Mouse (Mus musculus): ENCODE measurements around the gene Fkbp2. TPM values are rescaled to one million over a fixed set of nuclear protein-coding genes. Genes with fewer than 3 reads are reported as not detected.

Gene Fkbp2
- polyA plus RNA-seq, 1 experiment from 2014 or later = 134 TPM

DNA sequence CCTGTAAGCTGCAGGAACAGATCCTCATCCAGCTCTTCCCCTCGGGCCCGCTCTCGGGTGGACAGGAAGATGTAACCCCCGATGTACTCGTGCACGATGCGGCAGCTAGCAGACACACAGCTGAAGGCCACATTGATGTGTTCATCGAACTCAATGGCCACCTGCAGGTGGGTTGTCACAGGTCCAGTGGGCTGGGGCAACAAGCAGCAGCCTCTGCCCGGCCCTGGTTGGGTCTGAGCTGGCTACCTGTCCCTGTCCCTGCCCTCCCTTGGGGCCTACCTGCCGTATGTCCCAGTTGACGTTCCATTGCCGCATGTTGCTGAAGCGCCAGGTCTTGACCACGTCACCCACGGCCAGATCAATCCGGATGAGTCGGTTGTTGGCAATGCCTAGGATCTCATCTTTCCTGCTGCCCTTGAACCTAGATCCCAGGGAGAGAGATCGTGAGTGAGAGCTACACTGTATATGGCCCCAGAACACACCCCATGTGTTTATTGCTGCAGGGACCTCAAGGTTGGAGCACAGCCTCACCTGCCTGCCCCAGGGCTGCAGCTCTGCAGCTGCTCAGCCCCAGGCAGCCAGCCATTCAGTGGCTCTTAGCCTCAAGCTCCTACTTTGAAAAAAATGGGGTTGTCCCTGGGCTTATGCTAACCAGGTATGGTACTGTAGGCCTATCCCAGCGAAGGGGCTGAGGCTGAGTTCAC lies 19.2 kb upstream of the Fkbp2 start:
- DNase-seq (ENCODE audit: low spot score) (peak; percentile 47), ATAC-seq (ENCODE audit: low FRiP score, low TSS enrichment) (peak; percentile 36; the same call in 1 of the 2 replicates)
- Histone ChIP-seq H3K4me2 (replicated peaks; ENCODE audit: low read depth) (no peak overlapping the region), H3K4me1 (replicated peaks; ENCODE audit: control insufficient read depth, insufficient read depth) (peaks cover 7% of the 10 kb centered on the region), H3K27ac (replicated peaks) (no peak overlapping the region), H3K4me3 (ENCODE audit: low read depth, low read length) (no peak overlapping the region), H3K9me3 (ENCODE audit: control insufficient read depth, low read length) (no peaks in the 10 kb centered on the region), H3K9ac (ENCODE audit: low read length) (no peak overlapping the region), H3K27me3 (ENCODE audit: control insufficient read depth, insufficient read depth, low read length) (no peaks in the 10 kb centered on the region), H3K36me3 (ENCODE audit: control insufficient read depth, insufficient read depth, low read length) (0 out of 2 replicates have a peak, but pooled peaks cover 4% of the 10 kb centered on the region)
- WGBS = 95% methylated on average over 19 of the region's 19 CpGs
- TF ChIP-seq EP300 (optimal IDR thresholded peaks at IDR 0.05) (no peak), CTCF (IDR thresholded peaks at IDR 0.05; ENCODE audit: low read depth) (no peak)

DNA sequence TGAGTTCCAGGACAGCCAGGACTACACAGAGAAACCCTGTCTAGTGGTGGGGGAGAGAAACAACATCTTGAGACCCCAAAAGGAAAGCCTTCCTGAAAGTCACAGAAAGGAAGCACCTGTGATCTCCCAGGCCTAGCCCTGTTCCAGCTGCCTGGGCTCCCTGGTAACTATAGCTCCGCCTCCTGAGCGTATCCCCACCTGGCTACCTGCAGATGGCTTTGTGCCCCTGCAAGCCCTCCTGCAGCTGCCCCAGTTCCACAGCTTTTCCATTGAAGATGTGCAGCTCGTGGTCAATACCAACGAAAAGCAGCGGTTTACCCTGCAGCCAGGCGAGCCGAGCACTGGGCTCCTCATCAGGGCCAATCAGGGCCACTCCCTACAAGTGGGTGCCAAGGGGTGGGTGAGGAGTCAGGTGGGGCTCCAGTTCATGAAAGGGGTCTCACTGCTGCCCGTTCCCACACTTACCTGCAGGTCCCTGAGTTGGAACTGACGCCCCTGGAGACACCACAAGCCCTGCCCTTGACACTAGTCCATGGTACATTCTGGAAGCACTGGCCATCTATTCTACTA lies 17.5 kb upstream of the Fkbp2 start:
- Histone ChIP-seq H3K9ac (ENCODE audit: low read length) (no peak overlapping the region), H3K27ac (replicated peaks) (no peak overlapping the region)

DNA sequence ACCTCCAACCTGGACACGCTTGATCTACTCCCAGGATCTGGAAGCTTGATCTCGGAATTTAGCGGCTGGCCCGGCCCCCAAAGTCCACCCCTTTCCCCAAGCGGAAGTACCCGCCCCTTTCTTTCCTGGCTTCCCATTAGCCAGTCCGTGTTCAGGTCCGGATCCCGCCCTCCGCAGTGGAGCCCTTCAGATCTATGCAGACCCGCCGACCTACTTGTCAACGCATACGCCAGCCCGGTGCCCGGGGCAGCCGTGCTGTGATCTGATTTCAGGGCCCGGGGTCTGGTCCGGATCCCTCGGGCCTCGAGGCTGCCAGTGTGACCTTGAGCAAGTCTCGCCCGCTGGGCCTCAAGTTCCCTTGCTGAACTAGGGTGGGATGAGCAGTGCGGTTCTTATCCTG lies 15.7 kb upstream of the Fkbp2 start, which contains the start of the genes Nudt22 and Trpt1:
Nudt22 (minus strand) TSS at position 112 of the 400 bp plus-strand sequence.
Trpt1 (plus strand) TSS at position 126 of the 400 bp plus-strand sequence.
- TF ChIP-seq CTCF (IDR thresholded peaks at IDR 0.05; ENCODE audit: low read depth) = no peak
- WGBS = 0% methylated on average over 24 of the region's 24 CpGs
- peak within 1 kb of the TSS; percentile 75 for H3K9ac ChIP-seq (ENCODE audit: low read length)
- no peaks in the 10 kb centered on the region for H3K27me3 ChIP-seq (ENCODE audit: control insufficient read depth, insufficient read depth, low read length)
- H3K9me3 ChIP-seq (ENCODE audit: control insufficient read depth, low read length) = no peaks in the 10 kb centered on the region
- H3K4me3 ChIP-seq (ENCODE audit: low read depth, low read length) = peak within 1 kb of the TSS; percentile 61
- H3K4me1 ChIP-seq (replicated peaks; ENCODE audit: control insufficient read depth, insufficient read depth) = peaks cover 12% of the 10 kb centered on the region
- ATAC-seq (ENCODE audit: low FRiP score, low TSS enrichment) (peak; percentile 79), DNase-seq (ENCODE audit: low spot score) (peak; percentile 92)
- 0 out of 2 replicates have a peak, but pooled peaks cover 4% of the 10 kb centered on the region for H3K36me3 ChIP-seq (ENCODE audit: control insufficient read depth, insufficient read depth, low read length)
- peak within 1 kb of the TSS; percentile 93 for H3K4me2 ChIP-seq (replicated peaks; ENCODE audit: low read depth)
- peak within 1 kb of the TSS; percentile 75 for H3K27ac ChIP-seq (replicated peaks)

More for the DNA sequence above, 17.5 kb upstream of the Fkbp2 start:
- ATAC-seq (ENCODE audit: low FRiP score, low TSS enrichment) = no peak
- 83% methylated on average over 9 of the region's 9 CpGs for WGBS
- peaks cover 11% of the 10 kb centered on the region for H3K4me1 ChIP-seq (replicated peaks; ENCODE audit: control insufficient read depth, insufficient read depth)
- TF ChIP-seq CTCF (IDR thresholded peaks at IDR 0.05; ENCODE audit: low read depth) = no peak
- TF ChIP-seq EP300 (optimal IDR thresholded peaks at IDR 0.05) = no peak
- H3K4me3 ChIP-seq (ENCODE audit: low read depth, low read length) = no peak overlapping the region
- 0 out of 2 replicates have a peak, but pooled peaks cover 4% of the 10 kb centered on the region for H3K36me3 ChIP-seq (ENCODE audit: control insufficient read depth, insufficient read depth, low read length)
- no peaks in the 10 kb centered on the region for H3K9me3 ChIP-seq (ENCODE audit: control insufficient read depth, low read length)
- no peaks in the 10 kb centered on the region for H3K27me3 ChIP-seq (ENCODE audit: control insufficient read depth, insufficient read depth, low read length)
- DNase-seq (ENCODE audit: low spot score) = no peak
- H3K4me2 ChIP-seq (replicated peaks; ENCODE audit: low read depth) = no peak overlapping the region

DNA sequence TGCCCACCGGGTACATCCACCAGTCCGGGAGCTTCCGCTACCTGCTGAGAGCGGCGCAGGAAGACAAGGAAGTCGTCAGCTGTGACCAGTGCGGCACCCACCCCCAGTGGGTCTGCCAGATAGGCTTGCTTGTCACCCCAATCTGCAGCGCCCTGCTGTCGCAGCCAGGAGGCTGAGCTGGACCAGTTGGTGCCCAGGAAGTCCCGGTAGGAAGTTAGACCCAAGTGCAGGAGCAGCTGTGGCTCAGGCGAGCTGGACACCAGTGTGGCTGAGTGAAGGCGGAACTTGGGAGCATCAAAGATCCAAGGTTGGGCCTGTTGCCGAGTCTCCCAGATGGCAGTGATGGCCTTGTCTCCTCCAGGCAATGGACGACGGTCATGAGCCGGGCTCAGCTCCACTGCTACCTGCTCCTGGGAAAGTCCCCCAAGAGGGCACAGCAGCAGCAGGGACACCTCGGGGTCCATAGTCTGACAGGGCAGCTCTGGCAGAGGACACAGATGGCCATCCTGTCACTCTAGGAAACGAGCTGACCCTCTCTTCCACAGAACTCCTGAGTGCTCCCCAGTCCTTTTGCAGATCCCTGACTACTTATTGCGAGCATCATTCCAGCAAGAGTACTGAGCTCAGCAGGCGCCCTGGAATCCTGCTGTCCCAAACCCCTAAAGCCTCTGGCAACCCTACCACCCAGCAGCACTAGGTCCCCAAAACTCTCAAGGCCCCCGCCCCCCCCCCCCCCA lies 15.1 kb upstream of the Fkbp2 start:
- Histone ChIP-seq H3K4me1 (replicated peaks; ENCODE audit: control insufficient read depth, insufficient read depth) (peaks cover 12% of the 10 kb centered on the region), H3K27me3 (ENCODE audit: control insufficient read depth, insufficient read depth, low read length) (no peaks in the 10 kb centered on the region), H3K4me3 (ENCODE audit: low read depth, low read length) (peak overlapping the region; percentile 61), H3K27ac (replicated peaks) (peak overlapping the region; percentile 53), H3K36me3 (ENCODE audit: control insufficient read depth, insufficient read depth, low read length) (0 out of 2 replicates have a peak, but pooled peaks cover 4% of the 10 kb centered on the region), H3K4me2 (replicated peaks; ENCODE audit: low read depth) (peak overlapping the region; percentile 93), H3K9me3 (ENCODE audit: control insufficient read depth, low read length) (no peaks in the 10 kb centered on the region), H3K9ac (ENCODE audit: low read length) (peak overlapping the region; percentile 75)
- peak; percentile 16 for DNase-seq (ENCODE audit: low spot score)
- TF ChIP-seq EP300 (optimal IDR thresholded peaks at IDR 0.05) = no peak
- TF ChIP-seq CTCF (IDR thresholded peaks at IDR 0.05; ENCODE audit: low read depth) = peak; percentile 22
- WGBS = 47% methylated on average over 21 of the region's 21 CpGs
- no peak for ATAC-seq (ENCODE audit: low FRiP score, low TSS enrichment)

GRCm38 (mm10) chr19:6994489-6994888 lies 14.2 kb upstream of the Fkbp2 start:
- DNase-seq (ENCODE audit: low spot score) (peak; percentile 12), ATAC-seq (ENCODE audit: low FRiP score, low TSS enrichment) (no peak)
- H3K4me1 ChIP-seq (replicated peaks; ENCODE audit: control insufficient read depth, insufficient read depth) = peaks cover 12% of the 10 kb centered on the region
- 0 out of 2 replicates have a peak overlapping the region, but pooled peaks have one; percentile 75 for H3K9ac ChIP-seq (ENCODE audit: low read length)
- 94% methylated on average over 8 of the region's 8 CpGs for WGBS
- H3K27ac ChIP-seq (replicated peaks) = no peak overlapping the region
- no peaks in the 10 kb centered on the region for H3K27me3 ChIP-seq (ENCODE audit: control insufficient read depth, insufficient read depth, low read length)
- no peak for TF ChIP-seq CTCF (IDR thresholded peaks at IDR 0.05; ENCODE audit: low read depth)
- no peak for TF ChIP-seq EP300 (optimal IDR thresholded peaks at IDR 0.05)
- H3K36me3 ChIP-seq (ENCODE audit: control insufficient read depth, insufficient read depth, low read length) = 0 out of 2 replicates have a peak, but pooled peaks cover 4% of the 10 kb centered on the region
- peak overlapping the region; percentile 93 for H3K4me2 ChIP-seq (replicated peaks; ENCODE audit: low read depth)
- no peak overlapping the region for H3K4me3 ChIP-seq (ENCODE audit: low read depth, low read length)
- no peaks in the 10 kb centered on the region for H3K9me3 ChIP-seq (ENCODE audit: control insufficient read depth, low read length)
